Mouse (Mus musculus): ENCODE measurements around the gene Eno2.

Eno2 gene

GRCm38 (mm10) chr6:124711824-124712782 lies 57.4 kb downstream of the Eno2 start, which contains the start of the genes Emg1 and Phb2:
Gene Emg1, minus strand, starts transcription at chr6:124712178.
Gene Phb2, plus strand, starts transcription at chr6:124712336.
- in situ Hi-C loops (cut with MboI): loop anchor here (10.0 kb wide), 1 partner anchor 323 kb away; the partner anchor contains the start of gene Ing4
